Mouse (Mus musculus) MEL (cell line): Measurements from ENCODE around the gene Notch4.

Experiments
- BHLHE40 ChIP-seq: IDR thresholded peaks from 2 replicates; pipeline ENCODE4 v1.6.1; 2012; ENCODE audit warnings: low read depth, mild to moderate bottlenecking, inconsistent platforms, low read length, improper control_type of control experiment, borderline replicate concordance
- CHD2 ChIP-seq: IDR thresholded peaks from 2 replicates; pipeline ENCODE4 v1.6.1; 2011; ENCODE audit warnings: low read length, improper control_type of control experiment
- CTCF ChIP-seq, 3 experiments: IDR thresholded peaks in 2 of 3; conservative IDR thresholded peaks in 1 of 3; 2 replicates each; pipeline ENCODE4 v1.5.1; 2011 to 2012; ENCODE audit warnings: low read length in 3 of 3, low read depth in 2 of 3, mild to moderate bottlenecking in 2 of 3, improper control_type of control experiment in 1 of 3, inconsistent platforms in 1 of 3, mixed read lengths in 1 of 3, moderate library complexity in 1 of 3; ENCODE audit not compliant: control insufficient read depth in 1 of 3, insufficient read depth in 1 of 3, poor library complexity in 1 of 3, severe bottlenecking in 1 of 3
- E2F4 ChIP-seq: IDR thresholded peaks from 2 replicates; pipeline ENCODE4 v1.6.1; 2011; ENCODE audit warnings: low read depth, low read length, improper control_type of control experiment, borderline replicate concordance
- EP300 ChIP-seq, 2 experiments: IDR thresholded peaks; 2 replicates each; pipeline ENCODE4 v1.6.1; 2011; ENCODE audit warnings: improper control_type of control experiment in 2 of 2, low read length in 2 of 2, low read depth in 1 of 2, mild to moderate bottlenecking in 1 of 2
- GATA1 ChIP-seq: IDR thresholded peaks from 2 replicates; pipeline ENCODE4 v1.6.1; 2011; ENCODE audit warnings: low read depth, low read length, improper control_type of control experiment
- MAX ChIP-seq: IDR thresholded peaks from 2 replicates; pipeline ENCODE4 v1.6.1; 2011; ENCODE audit warnings: low read length, improper control_type of control experiment
- MAZ ChIP-seq: IDR thresholded peaks from 2 replicates; pipeline ENCODE4 v1.6.1; 2012; ENCODE audit warnings: low read depth, mild to moderate bottlenecking, inconsistent platforms, low read length, improper control_type of control experiment
- MEF2A ChIP-seq: IDR thresholded peaks from 2 replicates; pipeline ENCODE4 v1.6.1; 2014; ENCODE audit warnings: low read depth, mild to moderate bottlenecking, inconsistent platforms, low read length, improper control_type of control experiment; ENCODE audit not compliant: poor library complexity, insufficient replicate concordance, severe bottlenecking; ENCODE audit errors: extremely low read depth
- POLR2A ChIP-seq, 2 experiments: IDR thresholded peaks; 2 replicates each; pipeline ENCODE4 v1.6.1; 2011 to 2012; ENCODE audit warnings: low read length in 2 of 2, mild to moderate bottlenecking in 2 of 2, control low read depth in 1 of 2, improper control_type of control experiment in 1 of 2, low read depth in 1 of 2, moderate library complexity in 1 of 2; ENCODE audit not compliant: control insufficient read depth in 1 of 2, insufficient read depth in 1 of 2, poor library complexity in 1 of 2
- POLR2AphosphoS2 ChIP-seq: IDR thresholded peaks from 2 replicates; pipeline ENCODE4 v1.6.1; 2011; ENCODE audit warnings: low read length, improper control_type of control experiment
- USF2 ChIP-seq, 2 experiments: IDR thresholded peaks; 2 replicates each; pipeline ENCODE4 v1.6.1; 2011 to 2012; ENCODE audit warnings: improper control_type of control experiment in 2 of 2, low read length in 2 of 2, borderline replicate concordance in 1 of 2, inconsistent platforms in 1 of 2, low read depth in 1 of 2, mild to moderate bottlenecking in 1 of 2; ENCODE audit not compliant: insufficient read depth in 1 of 2
- ZC3H11A ChIP-seq: IDR thresholded peaks from 2 replicates; pipeline ENCODE4 v1.6.1; 2012; ENCODE audit warnings: low read depth, mild to moderate bottlenecking, inconsistent platforms, low read length, improper control_type of control experiment
- ZKSCAN1 ChIP-seq: IDR thresholded peaks from 2 replicates; pipeline ENCODE4 v1.6.1; 2012; ENCODE audit warnings: low read depth, mild to moderate bottlenecking, inconsistent platforms, low read length, improper control_type of control experiment, moderate library complexity

- TF ChIP-seq POLR2AphosphoS2 (no peak), MEF2A (no peak), POLR2A (IDR thresholded peaks at IDR 0.05; ENCODE audit: control insufficient read depth in 1 of 2, insufficient read depth in 1 of 2, low read depth in 1 of 2, low read length in 2 of 2, poor library complexity in 1 of 2) (no peak), ZC3H11A (no peak), CTCF (IDR thresholded peaks at IDR 0.05 in 2 of 3, conservative IDR thresholded peaks at IDR 0.05 in 1 of 3; ENCODE audit: control insufficient read depth in 1 of 3, insufficient read depth in 1 of 3, low read depth in 2 of 3, low read length in 3 of 3, poor library complexity in 1 of 3, severe bottlenecking in 1 of 3) (no peak), CHD2 (no peak), BHLHE40 (no peak), MAZ (no peak), ZKSCAN1 (no peak), MAX (no peak), EP300 (IDR thresholded peaks at IDR 0.05; ENCODE audit: low read depth in 1 of 2, low read length in 2 of 2) (no peak), E2F4 (no peak), GATA1 (no peak), USF2 (IDR thresholded peaks at IDR 0.05; ENCODE audit: borderline replicate concordance in 1 of 2, insufficient read depth in 1 of 2, low read depth in 1 of 2, low read length in 2 of 2) (no peak)
Measured at GRCm38 (mm10) chr17:34562595-34562994, 1.5 kb upstream of the Notch4 start.
